Mouse (Mus musculus): Measurements from ENCODE around the gene Zfp536.

- TF ChIP-seq POLR2A (IDR thresholded peaks at IDR 0.05; ENCODE audit: insufficient read length, low read depth): no peak
- TF ChIP-seq E2F4 (IDR thresholded peaks at IDR 0.05; ENCODE audit: insufficient read depth): no peak
- no peak for TF ChIP-seq USF1 (IDR thresholded peaks at IDR 0.05; ENCODE audit: low read depth)
- TF ChIP-seq POLR2AphosphoS2 (IDR thresholded peaks at IDR 0.05; ENCODE audit: insufficient read length, low read depth): no peak
- TF ChIP-seq TCF3 (IDR thresholded peaks at IDR 0.05; ENCODE audit: insufficient read length, low read depth): no peak
- no peak for TF ChIP-seq CEBPB (IDR thresholded peaks at IDR 0.05; ENCODE audit: insufficient read depth, poor library complexity, severe bottlenecking)
- TF ChIP-seq MAX (IDR thresholded peaks at IDR 0.05; ENCODE audit: low read depth): no peak
- TF ChIP-seq MYOG (IDR thresholded peaks at IDR 0.05; ENCODE audit: control insufficient read depth in 1 of 3, insufficient read depth in 1 of 3, insufficient read length in 2 of 3, low read depth in 2 of 3): no peak
Measured at GRCm38 (mm10) chr7:37624759-37625340, 148.6 kb downstream of the Zfp536 start.
